Mouse (Mus musculus) ES-CJ7 (cell line): ENCODE measurements around the gene Max.

Experiments used
- DNase-seq: peaks from one replicate; pipeline ENCODE4 v3.0.0; 2011; ENCODE audit warnings: low read depth, low spot score

Gene Max

DNA sequence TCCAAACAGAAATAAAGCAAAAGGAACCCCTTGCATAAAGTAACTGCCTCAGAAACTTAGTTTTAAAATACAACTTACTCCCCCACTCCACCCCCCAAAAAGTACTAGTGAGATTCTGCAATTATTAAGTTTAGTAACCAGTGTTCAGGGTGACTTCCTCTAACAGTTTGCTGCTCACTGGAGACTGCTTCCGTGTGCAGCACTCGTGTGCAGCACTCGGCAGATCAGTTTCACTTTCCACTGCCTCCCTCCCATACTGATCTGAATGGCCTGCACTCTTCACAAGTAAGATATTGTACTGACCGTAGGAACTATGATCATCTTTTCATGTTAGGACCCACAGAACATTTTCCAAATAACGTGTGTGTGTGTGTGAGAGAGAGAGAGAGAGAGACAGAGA is 4.3 kb downstream of the Max start:
- no peak for DNase-seq

DNA sequence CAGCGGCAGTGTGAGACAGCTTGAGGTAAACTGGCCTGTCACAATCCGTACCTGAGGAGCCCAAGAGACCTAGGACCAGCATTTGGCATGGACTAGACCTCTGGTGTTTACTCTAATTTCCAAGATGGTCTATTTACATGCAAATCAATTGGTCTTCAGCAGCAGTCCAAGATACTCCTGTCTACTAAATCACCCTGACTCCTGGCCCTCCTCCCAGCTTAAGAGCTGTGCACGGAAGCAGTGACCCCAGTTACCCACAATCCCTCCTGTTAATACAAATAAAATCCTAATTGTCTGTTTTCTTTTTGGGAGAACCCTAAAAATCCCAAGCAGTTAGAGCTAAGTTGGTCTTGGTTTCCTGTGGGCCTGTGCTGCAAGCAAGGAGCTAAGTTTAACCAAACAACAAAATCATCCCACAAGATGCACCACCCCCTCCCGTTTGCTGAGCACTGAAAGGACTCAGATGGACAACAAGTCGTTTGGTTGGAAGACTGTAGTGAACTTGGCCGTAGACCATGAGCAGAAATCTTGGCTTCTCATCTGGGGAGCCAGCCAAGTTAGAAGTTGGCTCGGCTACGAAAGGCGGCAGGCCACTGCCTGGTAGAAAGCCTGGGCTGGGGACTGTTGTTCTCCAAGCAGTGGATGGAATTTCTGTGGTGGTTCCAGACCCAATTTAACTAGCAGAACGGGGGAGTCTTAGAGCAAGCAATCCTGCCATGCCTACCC is 7.1 kb downstream of the Max start:
- DNase-seq, result no peak

DNA sequence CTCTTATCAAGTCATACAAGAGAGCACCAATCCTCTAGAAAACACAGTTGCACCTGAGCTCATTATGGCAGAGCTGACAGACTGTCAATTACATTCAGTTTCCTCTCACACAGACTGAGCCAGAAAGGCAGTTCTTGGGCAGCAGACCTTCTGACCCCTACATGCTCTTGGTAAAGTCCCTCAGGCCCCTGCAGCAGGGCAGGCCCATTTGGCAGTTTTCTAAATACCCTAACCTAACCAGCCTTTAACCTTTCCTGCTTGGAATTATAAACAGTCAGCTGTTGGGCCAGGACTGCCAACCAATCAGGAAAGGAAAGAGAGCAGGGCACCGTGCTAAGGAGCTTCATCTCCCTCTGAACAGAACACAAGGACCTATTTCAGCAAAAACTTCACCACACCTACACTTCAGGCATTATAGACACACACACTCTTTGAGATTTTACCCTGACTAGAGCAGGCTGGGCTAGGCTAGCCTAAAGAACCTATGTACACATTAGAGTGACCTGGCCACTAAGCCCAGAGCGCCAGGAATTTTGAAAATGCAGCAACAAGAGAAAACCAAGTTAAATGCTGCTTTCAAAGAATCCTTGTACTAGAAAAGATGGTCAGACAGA is 8.1 kb downstream of the Max start:
- DNase-seq, result no peak

DNA sequence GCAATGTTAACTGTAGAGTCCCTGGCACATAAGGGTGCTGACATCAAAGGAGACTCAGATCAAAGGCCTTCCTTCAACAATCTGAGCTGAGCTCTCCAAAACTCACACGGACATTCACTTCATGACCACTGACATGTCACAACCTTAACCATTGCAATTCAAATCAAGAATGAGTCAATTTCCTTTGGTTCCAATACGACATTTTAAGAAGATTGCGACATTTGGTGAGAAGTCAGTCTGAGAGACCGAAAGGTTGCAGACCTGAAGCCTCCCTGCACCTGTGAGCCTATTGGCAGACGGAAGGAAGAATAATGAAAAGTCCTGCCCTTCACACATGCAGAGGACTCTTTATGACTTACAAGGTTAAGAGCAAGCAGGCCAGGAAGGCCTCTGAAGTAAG is 11.7 kb downstream of the Max start:
- no peak for DNase-seq

DNA sequence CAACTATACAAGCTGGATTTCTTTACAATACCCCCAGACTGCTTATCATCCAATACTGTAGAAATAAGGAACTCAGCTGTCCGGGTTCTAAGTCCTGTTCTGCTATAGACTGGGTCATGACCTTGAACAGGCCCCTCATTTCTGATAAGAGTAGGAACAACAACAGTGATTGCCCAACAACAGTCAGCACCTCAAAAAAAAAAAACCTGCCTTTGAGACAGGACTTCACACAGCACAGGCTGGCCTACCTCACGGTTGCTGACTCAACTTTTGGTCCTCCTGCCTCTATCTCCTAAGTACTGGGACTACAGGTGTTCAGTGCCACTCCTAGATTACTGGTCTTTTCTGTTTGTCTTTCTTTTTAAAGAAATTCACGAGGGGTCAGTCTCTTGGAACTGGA is 13.2 kb downstream of the Max start:
- DNase-seq, result no peak

DNA sequence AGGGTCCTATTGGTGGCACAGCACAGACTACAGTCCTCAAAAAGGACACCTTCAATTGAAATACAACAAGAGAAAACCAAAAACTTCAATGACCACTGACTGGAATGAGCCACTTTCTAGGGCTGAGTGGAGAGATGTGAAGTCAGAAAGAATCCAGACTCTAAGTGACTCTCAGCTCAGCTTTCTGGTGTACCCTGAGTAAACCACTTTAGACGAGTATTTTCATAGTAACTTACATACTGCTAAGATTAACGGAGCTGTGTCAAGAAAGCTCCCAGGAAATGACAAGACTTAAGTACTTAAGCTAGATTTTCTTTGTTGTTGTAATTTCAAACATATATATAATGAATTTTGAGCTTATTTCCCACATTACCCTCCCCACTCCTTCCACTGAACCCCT is 13.8 kb downstream of the Max start:
- no peak for DNase-seq

DNA sequence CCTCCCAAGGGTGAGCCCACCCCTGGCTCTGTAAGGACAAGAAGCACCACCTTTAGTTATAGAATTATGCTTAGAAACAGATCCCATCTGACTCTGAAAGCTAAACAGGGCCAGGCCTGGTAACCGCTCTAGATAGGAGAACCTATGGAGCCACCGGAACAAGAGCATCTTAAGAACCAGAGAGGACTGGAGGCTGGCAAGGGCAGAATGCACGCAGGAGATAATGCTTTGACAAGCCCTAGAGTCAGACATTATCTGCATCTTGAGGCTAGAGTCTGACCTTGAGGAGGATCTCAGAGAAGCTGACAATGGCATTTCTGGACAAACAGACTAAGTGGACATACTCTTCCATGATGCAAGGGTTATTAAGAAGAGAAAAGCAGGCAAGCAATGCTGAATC is 14.5 kb downstream of the Max start:
- no peak for DNase-seq

DNA sequence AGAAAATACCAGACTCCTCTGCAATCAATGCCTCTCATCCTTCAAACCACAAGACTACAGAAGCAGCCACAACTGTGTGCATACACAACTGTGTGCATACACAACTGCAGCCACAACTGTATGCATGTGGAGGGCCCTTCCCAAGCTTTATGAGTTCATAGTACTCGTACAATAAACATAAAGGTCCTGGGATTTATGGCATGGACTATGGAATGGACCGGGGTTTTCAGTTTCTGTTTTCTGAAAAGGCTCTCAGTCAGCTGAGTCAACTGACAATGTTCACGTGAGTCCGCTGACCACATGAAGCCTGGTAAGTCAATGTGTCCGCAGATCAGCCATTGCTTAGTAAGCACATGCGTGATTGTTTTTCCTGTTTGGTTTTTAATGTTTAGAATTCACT is 18.5 kb downstream of the Max start:
- no peak for DNase-seq

DNA sequence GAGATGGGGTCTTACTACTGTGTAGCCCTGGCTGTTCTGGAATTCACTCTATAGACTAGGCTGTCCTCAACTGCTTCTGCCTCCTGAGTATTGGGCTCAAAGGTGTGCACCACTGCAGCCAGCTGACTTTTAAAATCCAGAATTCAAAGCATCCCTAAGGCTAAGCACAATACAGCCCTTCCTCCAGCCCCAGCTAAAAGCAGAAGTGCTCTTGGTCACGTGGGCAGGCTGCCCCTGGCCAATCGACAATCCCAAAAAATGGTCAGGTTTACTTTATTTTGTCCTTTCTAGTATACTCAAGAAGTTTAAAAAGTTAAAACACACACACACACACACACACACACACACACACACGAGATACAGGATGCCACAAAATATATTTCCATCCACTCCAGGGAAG is 19.0 kb downstream of the Max start:
- DNase-seq, result no peak

DNA sequence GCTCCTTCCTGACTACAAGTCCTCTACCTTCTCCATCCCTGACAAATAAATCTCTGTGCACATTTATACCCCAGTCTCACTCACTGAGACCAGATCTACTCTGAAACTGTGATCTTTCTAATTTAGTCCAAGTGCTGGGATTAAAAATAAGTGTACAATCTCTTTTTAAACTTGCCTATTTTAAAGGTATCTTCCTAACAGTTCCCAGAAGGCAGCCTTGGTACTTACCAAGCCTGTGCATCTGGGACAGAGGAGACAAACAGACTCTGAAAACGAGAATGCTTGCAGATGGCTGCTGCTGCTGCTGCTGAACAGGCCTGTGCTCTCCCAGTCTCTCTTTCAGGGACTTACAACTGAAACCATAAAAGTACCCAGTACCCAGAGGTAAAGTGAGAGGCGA is 19.5 kb downstream of the Max start:
- DNase-seq, result no peak

DNA sequence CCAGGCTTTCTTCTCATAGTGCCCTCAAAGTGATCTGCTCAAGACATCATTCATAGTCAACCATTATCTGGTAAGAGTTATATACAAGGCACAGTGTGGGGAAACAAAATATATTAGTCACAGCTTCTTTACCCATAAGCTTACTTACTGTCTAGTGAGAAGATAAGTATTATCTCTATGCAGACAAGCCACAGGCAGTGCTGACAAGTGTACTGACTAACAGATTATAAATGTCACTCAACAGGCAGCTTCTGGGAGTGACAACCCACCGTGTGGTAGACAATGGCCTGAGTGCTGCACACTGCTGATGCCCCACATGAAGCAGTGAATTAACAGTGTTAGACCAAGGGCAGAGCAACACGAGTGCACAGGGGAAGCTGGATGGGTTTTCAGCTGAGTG is 20.5 kb downstream of the Max start:
- no peak for DNase-seq

DNA sequence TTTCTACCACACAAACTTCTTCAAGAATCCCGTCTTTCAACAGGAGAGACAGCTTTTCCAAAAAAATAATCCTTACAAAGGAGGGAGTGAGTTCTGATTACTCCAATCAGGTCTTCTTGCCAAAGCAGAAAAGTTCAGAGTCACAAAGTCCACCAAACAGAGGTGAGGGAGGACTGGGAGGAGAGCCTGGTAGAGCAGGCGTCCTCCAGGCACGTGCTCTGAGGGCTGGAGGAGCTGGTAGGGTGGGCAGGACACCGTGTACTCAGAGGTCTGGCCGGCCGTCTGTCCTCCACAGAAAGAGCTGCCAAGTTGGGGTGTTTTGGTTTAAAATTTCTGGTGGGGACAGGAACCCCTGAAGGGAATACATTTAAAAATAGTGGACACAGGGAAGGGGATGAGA is 24.0 kb downstream of the Max start:
- DNase-seq, result no peak

DNA sequence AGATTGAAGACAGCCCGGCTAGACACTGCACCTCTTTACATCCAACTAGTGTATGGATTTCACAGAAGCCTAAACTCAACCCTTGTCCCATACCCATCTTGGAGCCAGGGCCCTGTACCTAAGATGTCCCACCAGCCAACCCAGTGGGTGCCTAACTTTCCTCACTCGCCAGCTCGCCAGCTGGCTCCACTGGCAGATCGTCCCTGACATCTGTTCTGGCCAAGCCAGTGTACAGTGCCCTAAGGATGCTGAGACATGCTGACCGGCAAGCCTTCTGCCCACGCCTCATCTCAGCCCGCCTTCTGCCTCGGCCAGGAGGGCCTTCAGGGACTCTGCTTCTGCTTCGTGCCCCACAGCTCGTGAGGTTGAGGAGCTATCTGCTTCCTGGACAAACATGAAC is 25.8 kb downstream of the Max start:
- DNase-seq, result no peak

DNA sequence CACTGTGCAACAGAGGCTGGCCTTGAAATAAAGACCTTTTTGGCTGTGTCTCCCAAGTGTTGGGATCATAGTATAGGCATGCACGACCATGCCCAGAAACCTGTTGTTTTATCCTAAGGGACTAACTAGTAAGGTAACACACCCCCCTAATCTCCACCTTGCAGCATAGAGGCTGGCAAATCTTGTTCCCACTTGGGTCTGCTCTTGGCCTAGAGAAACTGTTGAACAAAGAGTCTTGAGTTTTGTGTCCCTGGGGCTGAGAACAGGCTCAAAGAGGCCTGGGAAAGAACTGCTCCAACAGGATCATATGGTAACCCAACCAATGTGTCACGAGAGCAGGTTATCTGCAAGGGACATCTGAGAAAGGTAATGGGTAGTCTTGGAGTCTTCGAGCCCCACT is 27.6 kb downstream of the Max start:
- no peak for DNase-seq

DNA sequence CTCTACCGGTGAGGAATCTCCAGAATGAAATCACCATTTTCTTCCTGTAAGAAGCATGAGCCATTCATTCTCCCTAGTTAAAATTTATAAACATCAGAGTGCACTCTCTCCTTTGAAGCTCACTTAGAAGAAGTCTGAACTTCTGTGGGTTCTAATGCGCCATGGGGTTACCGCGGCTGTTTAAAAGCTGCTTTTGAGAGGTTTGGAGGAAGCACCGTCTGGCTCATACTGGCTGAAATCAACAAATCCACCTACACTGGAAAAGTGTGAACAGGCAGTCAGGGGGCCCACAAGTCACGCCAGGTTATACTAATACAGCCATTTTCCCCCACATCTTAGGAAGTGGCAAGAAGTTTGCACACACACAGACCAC is 29.3 kb downstream of the Max start:
- DNase-seq, result no peak

DNA sequence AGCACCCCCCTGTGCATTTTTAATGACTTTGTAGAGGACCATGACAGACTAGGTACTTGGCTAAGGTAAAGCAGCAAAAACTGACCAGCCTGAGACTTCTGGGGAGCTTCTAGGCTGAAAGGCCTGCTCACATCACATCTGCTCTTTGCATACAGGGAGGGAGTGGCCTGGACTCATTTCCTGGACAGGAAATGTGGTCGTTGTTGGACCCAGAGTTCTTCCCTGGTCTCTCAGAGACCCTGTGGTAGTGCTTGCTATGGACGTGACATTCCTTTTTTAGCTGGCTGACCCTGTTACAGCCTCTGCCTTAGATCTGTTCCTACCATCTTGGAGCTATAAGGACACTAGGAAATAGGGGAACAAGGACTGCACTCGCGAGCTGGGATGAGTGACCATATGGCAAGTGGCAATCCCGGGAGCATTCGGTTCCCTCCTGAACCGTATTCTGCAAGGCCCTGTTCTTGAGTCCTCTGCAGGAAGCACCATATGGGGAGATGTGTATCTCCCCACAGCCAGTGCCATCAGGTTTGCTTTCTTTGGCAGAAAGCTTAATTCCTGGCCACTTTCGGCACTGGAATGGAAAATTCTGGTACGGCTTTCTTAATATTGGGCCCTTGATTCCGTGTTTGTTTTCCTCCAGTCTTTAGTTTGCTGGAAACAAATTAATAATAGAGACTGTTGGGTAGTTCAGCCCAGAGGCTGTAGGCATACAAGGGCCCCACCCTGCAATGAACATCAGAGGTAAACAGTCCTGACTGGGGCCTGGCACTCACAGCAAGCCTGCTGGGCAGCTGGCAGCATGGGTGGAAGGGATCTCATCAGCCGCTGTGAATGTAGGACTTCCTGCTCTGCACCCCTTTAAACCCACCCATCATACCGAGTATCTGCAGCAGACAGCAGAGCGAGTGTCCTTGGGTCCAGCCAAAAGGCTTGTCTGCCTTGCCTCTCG is 30.0 kb downstream of the Max start:
- no peak for DNase-seq

DNA sequence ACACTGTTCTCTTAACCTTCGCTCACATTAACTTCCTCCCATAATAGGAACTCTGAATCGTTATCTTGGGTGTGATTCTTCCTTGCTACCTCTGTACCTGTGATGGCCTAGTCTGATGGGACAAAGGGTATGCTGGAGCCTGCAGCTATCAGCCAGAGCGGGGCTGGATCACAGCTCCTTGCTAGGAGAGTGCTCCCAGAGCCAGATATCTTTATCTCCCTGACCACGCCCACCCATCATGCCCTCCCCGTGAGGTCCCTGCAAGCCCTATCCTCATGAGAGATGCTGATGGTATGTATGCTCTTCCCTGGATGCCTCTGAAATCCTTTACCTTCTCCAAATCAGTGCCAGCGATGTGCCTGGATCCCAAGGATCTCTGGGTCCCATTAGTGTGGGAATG is 31.8 kb downstream of the Max start:
- no peak for DNase-seq

DNA sequence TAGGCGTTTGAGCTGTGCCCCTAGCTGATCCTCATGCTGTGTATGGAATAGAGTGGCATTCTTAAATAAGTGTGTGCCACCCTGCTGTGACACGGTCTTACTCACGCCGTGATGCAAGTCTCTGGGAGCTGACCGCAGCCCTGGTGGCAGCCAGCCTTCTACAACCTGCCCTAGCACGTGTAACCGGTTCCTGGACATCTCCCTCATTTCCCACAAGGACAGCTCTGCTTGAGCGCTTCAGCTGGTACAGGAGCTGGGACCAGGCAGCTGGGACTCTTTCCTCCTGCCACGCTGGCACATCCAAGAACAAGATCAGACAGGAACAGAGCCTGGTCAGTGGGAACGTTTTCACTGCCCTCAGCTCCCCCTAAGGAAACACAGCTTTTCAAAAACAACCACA is 34.5 kb downstream of the Max start:
- no peak for DNase-seq

DNA sequence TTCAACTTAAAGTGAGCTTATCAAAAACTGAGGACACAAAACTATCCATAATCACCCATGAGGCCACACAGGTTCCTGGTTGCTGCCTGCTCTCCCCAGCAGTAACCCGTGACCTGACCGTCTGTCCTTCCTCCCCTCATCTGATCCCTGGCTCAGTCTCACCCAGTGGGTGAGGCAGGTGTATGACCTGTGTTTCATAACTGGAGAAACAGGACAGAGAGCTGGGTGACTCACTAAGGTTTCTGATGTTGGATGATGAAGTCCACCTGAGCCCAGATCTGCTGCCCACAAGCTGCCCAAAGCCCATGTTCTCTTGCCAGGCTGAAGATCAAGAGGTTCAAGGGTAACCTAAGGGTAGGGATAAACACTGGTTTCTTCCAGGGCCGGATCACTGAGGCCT is 35.0 kb downstream of the Max start:
- no peak for DNase-seq

DNA sequence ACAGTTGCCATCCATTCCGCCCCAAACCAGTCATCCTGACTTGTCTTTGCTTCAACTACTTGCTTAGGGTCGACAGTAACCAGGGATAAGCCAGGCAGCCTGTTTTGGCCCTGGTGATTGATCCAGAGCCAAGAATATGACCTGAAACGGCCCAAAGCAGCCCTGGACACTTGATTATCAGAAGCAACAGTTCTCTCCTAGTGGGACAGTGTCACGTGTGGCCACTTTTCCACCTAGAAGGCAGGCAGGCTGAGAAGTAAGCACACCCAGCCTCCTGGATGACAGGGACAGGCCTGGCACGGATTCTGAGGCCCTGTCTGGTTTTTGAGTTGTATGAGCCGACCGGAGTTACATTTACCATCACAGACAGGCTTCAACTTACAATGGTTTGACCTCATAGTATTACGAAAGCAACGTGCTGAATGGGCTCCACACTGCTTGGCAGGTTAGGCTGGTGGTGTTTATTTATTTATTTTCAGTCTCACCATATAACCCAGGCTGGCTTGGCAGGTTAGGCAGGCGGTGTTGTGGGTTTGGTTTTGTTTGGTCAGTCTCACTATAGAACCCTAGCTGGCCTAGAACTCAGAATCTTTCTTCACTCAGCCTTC is 35.6 kb downstream of the Max start:
- no peak for DNase-seq

DNA sequence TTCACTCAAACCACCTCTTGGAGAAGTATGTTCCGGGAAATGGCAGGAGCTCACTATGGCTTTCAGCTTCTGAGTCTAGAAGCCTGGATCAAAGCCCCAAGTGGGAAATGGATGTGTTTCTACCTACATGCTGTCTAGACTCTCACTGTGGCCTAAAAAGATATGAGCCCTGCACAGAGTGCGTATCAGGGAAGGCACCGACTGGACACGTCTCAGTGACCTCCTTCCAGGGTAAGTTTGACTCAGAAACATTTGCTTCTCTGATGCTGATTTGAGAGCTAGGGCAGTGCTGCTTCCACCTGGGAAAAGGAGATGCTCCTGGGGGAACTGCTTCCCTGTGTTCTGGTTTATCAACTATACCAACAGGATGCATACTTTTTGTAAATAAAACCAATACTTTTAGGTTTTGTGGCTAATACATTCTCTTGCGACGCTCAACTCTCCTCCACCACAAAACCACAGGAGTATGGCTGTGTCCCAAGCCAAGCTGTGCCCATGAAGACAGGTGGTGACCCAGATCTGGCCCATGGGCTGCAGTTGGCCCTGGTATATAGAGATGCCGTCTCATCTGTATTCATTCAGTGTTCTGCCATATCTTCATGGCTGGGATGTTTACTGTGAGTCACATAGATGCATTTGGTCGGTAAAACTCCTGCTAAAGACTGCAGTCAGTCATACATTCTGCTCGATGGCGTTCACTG is 36.9 kb downstream of the Max start:
- DNase-seq, result no peak

DNA sequence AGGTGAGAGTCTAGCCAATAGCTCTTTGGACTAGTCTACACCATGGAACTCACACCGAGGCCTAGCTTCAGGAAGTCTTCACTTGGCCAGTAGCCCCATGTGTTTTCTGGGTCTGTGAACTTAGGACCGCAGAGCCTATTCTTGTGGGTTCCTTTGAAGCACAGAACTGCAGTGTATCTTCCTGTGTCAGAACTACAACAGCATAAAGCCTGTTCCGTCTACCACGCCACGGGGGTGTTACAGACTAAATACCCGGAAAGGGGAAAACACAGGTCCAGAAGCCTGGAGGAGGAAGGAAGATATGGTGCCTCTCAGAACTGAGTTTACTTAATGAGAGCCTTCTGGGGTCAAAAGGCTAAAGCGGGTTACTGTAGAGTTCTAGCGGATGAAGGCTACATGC is 38.9 kb downstream of the Max start:
- DNase-seq, result no peak
